Mouse (Mus musculus) bone marrow, adult 2 months (tissue): ENCODE measurements around the gene 1110051M20Rik. TPM values are rescaled to one million over a fixed set of nuclear protein-coding genes. Genes with fewer than 3 reads are reported as not detected.

ENCODE experiments used
- H3K27ac ChIP-seq: fragments of 200-500 bp; 2 replicates; pipeline ENCODE4 v1.5.1; 2012; ENCODE audit warnings: low read depth, mild to moderate bottlenecking, control low read depth, inconsistent platforms, low read length; ENCODE audit not compliant: control insufficient read depth, poor library complexity, insufficient read depth
- H3K4me1 ChIP-seq: fragments of 200-500 bp; 2 replicates; pipeline ENCODE4 v1.6.1; 2011; ENCODE audit warnings: low read length; ENCODE audit not compliant: control insufficient read depth, insufficient read depth
- H3K4me3 ChIP-seq: fragments of 200-500 bp; replicated peaks from 2 replicates; pipeline ENCODE3; 2011; ENCODE audit warnings: mild to moderate bottlenecking, low read depth, low read length, control low read depth; ENCODE audit not compliant: control insufficient read depth
- CTCF ChIP-seq: fragments of 200-500 bp; IDR thresholded peaks from 2 replicates; pipeline ENCODE4 v1.5.1; 2011; ENCODE audit warnings: low read length, control low read depth; ENCODE audit not compliant: control insufficient read depth, insufficient read depth
- POLR2A ChIP-seq: fragments of 200-500 bp; IDR thresholded peaks from 2 replicates; pipeline ENCODE4 v1.6.1; 2011; ENCODE audit warnings: low read depth, mild to moderate bottlenecking, control low read depth, low read length, borderline replicate concordance; ENCODE audit not compliant: control insufficient read depth
- WGBS: fragments of 180-500 bp; shearing (Covaris S2); methylation state at CpG from one replicate; pipeline ENCODE4 v1.1.7; 2018; 5-methylcytosine and 5-hydroxymethylcytosine counted together
- polyA plus RNA-seq: library from polyadenylated mRNA; stranded (reverse); fragments of >200 nt; gene quantifications from 2 replicates; pipeline ENCODE4 v1.2.4, GENCODE M21; 2011; ENCODE audit warnings: low replicate concordance; ENCODE audit not compliant: missing spikeins, insufficient read depth, insufficient read length

The 1110051M20Rik gene
- polyA plus RNA-seq, 1 experiment, result 7.8 TPM

DNA sequence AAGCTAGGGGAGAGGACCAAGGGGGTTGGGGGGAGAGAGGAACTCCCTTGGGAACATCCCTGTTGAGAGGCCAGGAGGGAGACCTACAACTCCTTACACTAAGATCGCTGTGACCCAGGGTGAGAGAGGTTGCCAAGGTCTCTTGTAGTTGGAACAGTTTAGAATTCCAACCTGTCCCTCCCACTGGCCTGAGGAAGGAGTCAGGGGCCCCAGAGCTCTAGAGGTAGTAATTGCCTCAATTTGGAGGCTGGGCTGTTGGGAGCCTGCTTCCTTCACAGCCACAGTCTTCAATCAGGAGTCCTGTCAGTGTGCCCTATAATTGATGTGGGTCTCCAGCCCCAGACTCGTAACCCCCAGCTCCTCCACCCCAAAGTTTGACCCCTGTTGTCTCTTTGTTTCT, 17.7 kb upstream of the 1110051M20Rik start:
- WGBS, result 82% methylated on average over 2 of the region's 2 CpGs
- TF ChIP-seq CTCF (no peak), POLR2A (no peak)

GRCm38 (mm10) chr2:91461341-91461740, 16.8 kb upstream of the 1110051M20Rik start:
- H3K27ac ChIP-seq, result no peak overlapping the region
- no peak overlapping the region for H3K4me3 ChIP-seq
- WGBS, result 84% methylated on average over 3 of the region's 3 CpGs
- TF ChIP-seq POLR2A, result no peak
- TF ChIP-seq CTCF, result no peak
- H3K4me1 ChIP-seq, result no peaks in the 10 kb centered on the region; the same call in 1 of the 2 replicates

More for the DNA sequence above, 17.7 kb upstream of the 1110051M20Rik start:
- H3K4me1 ChIP-seq, result no peaks in the 10 kb centered on the region; the same call in 1 of the 2 replicates
- H3K27ac ChIP-seq, result no peak overlapping the region
- H3K4me3 ChIP-seq, result no peak overlapping the region

- TF ChIP-seq POLR2A, result no peak
- TF ChIP-seq CTCF, result no peak
- Histone ChIP-seq H3K4me1 (no peaks in the 10 kb centered on the region; the same call in 1 of the 2 replicates), H3K27ac (no peak overlapping the region), H3K4me3 (no peak overlapping the region)
- whole genome bisulfite sequencing, result 79% methylated on average over 7 of the region's 7 CpGs
These were observed 16.3 kb upstream of the 1110051M20Rik start for GRCm38 (mm10) chr2:91460771-91461170.

DNA sequence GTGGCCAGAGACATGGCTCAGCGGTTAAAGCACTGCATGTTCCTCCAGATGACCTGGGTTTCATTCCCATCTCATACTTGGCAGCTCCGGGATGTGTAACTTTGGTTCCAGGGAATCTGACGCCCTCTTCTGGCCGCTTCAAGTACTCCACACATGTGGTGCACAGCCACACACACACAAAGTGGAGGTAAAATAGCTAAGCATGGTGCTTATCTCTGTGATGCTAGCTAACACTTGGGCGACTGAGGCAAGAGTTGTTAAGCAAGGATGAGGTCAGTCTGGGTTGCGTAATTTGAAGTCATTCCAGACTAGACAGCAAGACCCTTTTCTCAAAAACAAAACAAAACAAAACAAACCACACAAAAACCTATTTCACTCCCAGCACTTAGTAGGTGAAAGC, 15.6 kb upstream of the 1110051M20Rik start:
- WGBS, result 72% methylated on average over 6 of the region's 6 CpGs
- Histone ChIP-seq H3K27ac (no peak overlapping the region), H3K4me1 (no peaks in the 10 kb centered on the region; the same call in 1 of the 2 replicates), H3K4me3 (no peak overlapping the region)
- no peak for TF ChIP-seq CTCF
- TF ChIP-seq POLR2A, result no peak

DNA sequence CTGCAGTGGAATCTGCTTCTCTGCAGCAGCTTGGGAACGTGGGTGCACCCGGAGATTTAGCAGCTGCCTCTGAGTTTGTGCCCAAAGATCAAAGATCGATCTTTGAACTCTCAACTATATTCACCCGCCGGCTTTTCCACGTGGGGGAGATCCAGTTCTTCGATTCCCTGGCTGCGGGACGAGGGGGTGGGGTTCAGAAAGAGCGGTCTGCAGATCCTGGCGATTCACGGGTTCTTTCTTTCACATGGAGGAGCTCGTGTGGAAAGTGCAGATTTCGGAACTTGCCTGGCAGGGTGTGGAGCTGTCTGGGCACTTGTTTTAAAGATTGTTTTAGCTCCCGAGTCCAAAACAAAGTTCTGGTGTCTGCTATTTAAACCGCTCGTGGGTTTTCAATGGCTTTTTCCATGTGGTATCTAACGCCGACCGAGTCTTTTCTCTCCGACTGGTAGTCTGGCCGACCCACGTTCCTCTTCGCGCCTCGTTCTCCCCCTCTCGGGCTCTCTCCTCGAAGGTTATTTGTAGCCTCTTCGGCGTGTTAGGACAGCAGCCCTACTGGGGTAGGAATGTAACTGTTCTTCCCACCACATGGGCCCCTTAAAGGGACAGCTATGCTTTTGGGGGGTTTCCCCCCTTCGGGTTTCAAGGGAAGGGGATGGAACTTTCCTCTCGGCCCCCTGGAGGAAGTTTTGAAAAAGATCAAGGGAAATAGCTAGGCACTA, 14.3 kb upstream of the 1110051M20Rik start:
- Histone ChIP-seq H3K27ac (no peak overlapping the region; the same call in 1 of the 2 replicates), H3K4me3 (no peak overlapping the region), H3K4me1 (no peaks in the 10 kb centered on the region; the same call in 1 of the 2 replicates)
- TF ChIP-seq POLR2A (no peak), CTCF (no peak)
- WGBS, result under 1% methylated on average over 32 of the region's 32 CpGs

GRCm38 (mm10) chr2:91458252-91458672, 13.8 kb upstream of the 1110051M20Rik start:
- no peak overlapping the region for H3K4me3 ChIP-seq
- WGBS, result under 1% methylated on average over 21 of the region's 21 CpGs
- H3K4me1 ChIP-seq, result no peaks in the 10 kb centered on the region; the same call in 1 of the 2 replicates
- no peak overlapping the region for H3K27ac ChIP-seq
- TF ChIP-seq CTCF, result no peak
- no peak for TF ChIP-seq POLR2A

- TF ChIP-seq CTCF (no peak), POLR2A (no peak)
- 0 out of 2 replicates have a peak overlapping the region, but pooled peaks have one; percentile 10 for H3K27ac ChIP-seq
- under 1% methylated on average over 45 of the region's 45 CpGs for WGBS
- H3K4me3 ChIP-seq, result peak overlapping the region; percentile 35
- H3K4me1 ChIP-seq, result no peaks in the 10 kb centered on the region; the same call in 1 of the 2 replicates
These were observed 13.2 kb upstream of the 1110051M20Rik start for GRCm38 (mm10) chr2:91457656-91458251.

- Histone ChIP-seq H3K4me3 (peak within 1 kb of the TSS; percentile 35), H3K4me1 (no peaks in the 10 kb centered on the region; the same call in 1 of the 2 replicates), H3K27ac (0 out of 2 replicates have a peak within 1 kb of the TSS, but pooled peaks have one; percentile 10)
- TF ChIP-seq POLR2A (no peak), CTCF (no peak)
- 4% methylated on average over 30 of the region's 36 CpGs for WGBS
These were observed 12.8 kb upstream of the 1110051M20Rik start, which contains the start of gene Lrp4 for GRCm38 (mm10) chr2:91457259-91457655. Lrp4 (plus strand) TSS chr2:91457511.
